Mouse (Mus musculus) neural tube, embryonic 13.5 days (tissue): ENCODE results near the gene Lamtor3. TPM values are rescaled to one million over a fixed set of nuclear protein-coding genes. Genes with fewer than 3 reads are reported as not detected.

Experiments
- polyA plus RNA-seq: library from polyadenylated mRNA; unstranded; fragments of >200 nt; fragmentation: Nextera tagmentation; extraction: Ambion mirVana; gene quantifications from 2 replicates; pipeline ENCODE4 v1.2.1, GENCODE M21; 2015

Gene Lamtor3
- polyA plus RNA-seq, 1 experiment from 2014 or later: 115 TPM

Other genes starting within 250 kb of the Lamtor3 start
- not detected in 2 replicates for gene Gm21962, start 247.0 kb upstream of the Lamtor3 start, polyA plus RNA-seq
- gene H2afz, start 54.0 kb upstream of the Lamtor3 start, polyA plus RNA-seq: 1,003 and 1,122 TPM in 2 replicates
- gene Dnajb14, start 50.8 kb upstream of the Lamtor3 start, polyA plus RNA-seq: 12.9 and 13.0 TPM in 2 replicates
- 1.7 TPM in 2 replicates for gene Dapp1, start 63.0 kb downstream of the Lamtor3 start, polyA plus RNA-seq
- gene 1110002E22Rik, start 146.5 kb downstream of the Lamtor3 start, polyA plus RNA-seq: 0.13 and 0.22 TPM in 2 replicates
- gene Gm5105, start 148.9 kb downstream of the Lamtor3 start, polyA plus RNA-seq: 0.15 TPM in 1 of 2 replicates, not detected in the other
- gene Trmt10a, start 224.9 kb downstream of the Lamtor3 start, polyA plus RNA-seq: 7.2 and 9.0 TPM in 2 replicates
- gene Mttp, start 226.5 kb downstream of the Lamtor3 start, polyA plus RNA-seq: 7.6 and 10.4 TPM in 2 replicates